Mouse (Mus musculus) heart, embryonic 16.5 days (tissue): Measurements from ENCODE around the gene Klf15. TPM values are rescaled to one million over a fixed set of nuclear protein-coding genes. Genes with fewer than 3 reads are reported as not detected.

Source experiments
- ATAC-seq: fragments of 200-750 bp; cut with Nextera tagmentation; replicated peaks from 2 replicates; pipeline ENCODE4 v1.8.0; 2017; ENCODE audit warnings: moderate number of reproducible peaks; ENCODE audit not compliant: insufficient read depth, low FRiP score; ENCODE audit errors: extremely low read depth
- H3K27ac ChIP-seq: fragments of 300-500 bp; sonication (generic); 2 replicates; pipeline ENCODE4 v1.5.1; 2014; ENCODE audit warnings: mild to moderate bottlenecking, low read length, control low read depth, moderate library complexity
- H3K27me3 ChIP-seq: fragments of 300-500 bp; sonication (generic); 2 replicates; pipeline ENCODE4 v1.6.1; 2014; ENCODE audit warnings: low read length, mixed read lengths; ENCODE audit not compliant: control insufficient read depth, insufficient read depth
- H3K36me3 ChIP-seq: fragments of 300-500 bp; sonication (generic); 2 replicates; pipeline ENCODE4 v1.6.1; 2014; ENCODE audit not compliant: control insufficient read depth, insufficient read depth
- H3K4me1 ChIP-seq: fragments of 300-500 bp; sonication (generic); 2 replicates; pipeline ENCODE4 v1.6.1; 2014; ENCODE audit warnings: low read length, mixed read lengths; ENCODE audit not compliant: control insufficient read depth, insufficient read depth
- H3K4me2 ChIP-seq: fragments of 300-500 bp; sonication (generic); 2 replicates; pipeline ENCODE4 v1.6.1; 2014; ENCODE audit warnings: low read depth, mild to moderate bottlenecking, control low read depth, low read length
- H3K4me3 ChIP-seq: fragments of 300-500 bp; sonication (generic); 2 replicates; pipeline ENCODE4 v1.5.1; 2014; ENCODE audit warnings: mild to moderate bottlenecking, control low read depth, low read length
- H3K9ac ChIP-seq: fragments of 300-500 bp; sonication (generic); 2 replicates; pipeline ENCODE4 v1.6.1; 2014; ENCODE audit warnings: low read length, control low read depth
- H3K9me3 ChIP-seq: fragments of 300-500 bp; sonication (generic); replicated peaks from 2 replicates; pipeline ENCODE4 v1.6.1; 2016; ENCODE audit warnings: low read length; ENCODE audit not compliant: control insufficient read depth
- WGBS: fragments of 180-500 bp; shearing (Covaris S2); extraction: QIAGEN DNeasy Blood & Tissue Kit; methylation state at CpG from one replicate; pipeline ENCODE4 v1.1.7; 2014; 5-methylcytosine and 5-hydroxymethylcytosine counted together
- polyA plus RNA-seq: library from polyadenylated mRNA; unstranded; fragments of >200 nt; fragmentation: Nextera tagmentation; extraction: Ambion mirVana; gene quantifications from 2 replicates; pipeline ENCODE4 v1.2.1, GENCODE M21; 2015

The Klf15 gene
- polyA plus RNA-seq, 1 experiment from 2014 or later: 28.2 TPM

GRCm38 (mm10) chr6:90436192-90436907 is 26.0 kb upstream of the Klf15 start:
- Histone ChIP-seq H3K4me3 (no peak overlapping the region), H3K9ac (no peak overlapping the region), H3K9me3 (0 out of 2 replicates have a peak, but pooled peaks cover 2% of the 10 kb centered on the region), H3K27ac (no peak overlapping the region), H3K36me3 (no peaks in the 10 kb centered on the region), H3K4me2 (no peak overlapping the region), H3K27me3 (no peaks in the 10 kb centered on the region), H3K4me1 (no peaks in the 10 kb centered on the region)
- whole genome bisulfite sequencing: 73% methylated on average over 10 of the region's 10 CpGs
- no peak for ATAC-seq

GRCm38 (mm10) chr6:90437041-90437440 is 25.3 kb upstream of the Klf15 start:
- no peak overlapping the region for H3K4me3 ChIP-seq
- no peak for ATAC-seq
- no peaks in the 10 kb centered on the region for H3K36me3 ChIP-seq
- H3K9me3 ChIP-seq: 0 out of 2 replicates have a peak, but pooled peaks cover 2% of the 10 kb centered on the region
- H3K9ac ChIP-seq: no peak overlapping the region
- H3K4me2 ChIP-seq: no peak overlapping the region
- no peak overlapping the region for H3K27ac ChIP-seq
- H3K4me1 ChIP-seq: no peaks in the 10 kb centered on the region
- H3K27me3 ChIP-seq: no peaks in the 10 kb centered on the region
- 79% methylated on average over 3 of the region's 3 CpGs for WGBS

DNA sequence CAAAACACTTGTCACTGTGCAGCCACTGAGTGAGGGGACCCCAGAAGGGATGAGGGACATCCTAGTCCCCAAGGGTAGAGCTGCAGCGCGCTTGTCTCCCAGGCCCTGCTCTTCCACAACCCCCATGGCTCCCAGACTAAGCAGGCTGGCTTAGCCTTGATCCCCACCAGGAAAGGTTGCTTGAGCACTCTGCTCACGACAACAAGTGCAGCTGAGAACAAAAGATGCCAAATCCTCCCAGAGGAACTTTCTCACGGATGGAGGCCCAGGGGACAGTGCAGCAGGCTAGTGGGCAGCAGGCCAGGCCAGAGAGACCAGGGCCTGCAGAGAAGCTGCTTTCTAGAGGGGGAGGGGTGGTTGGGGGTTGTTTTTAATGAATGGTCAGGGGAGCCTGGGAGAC is 15.5 kb upstream of the Klf15 start:
- 40% methylated on average over 4 of the region's 4 CpGs for WGBS
- no peaks in the 10 kb centered on the region for H3K36me3 ChIP-seq
- peaks cover 8% of the 10 kb centered on the region for H3K4me1 ChIP-seq
- no peaks in the 10 kb centered on the region for H3K27me3 ChIP-seq
- H3K9me3 ChIP-seq: no peaks in the 10 kb centered on the region
- H3K4me3 ChIP-seq: no peak overlapping the region
- no peak for ATAC-seq
- H3K4me2 ChIP-seq: no peak overlapping the region
- H3K9ac ChIP-seq: no peak overlapping the region
- no peak overlapping the region for H3K27ac ChIP-seq

GRCm38 (mm10) chr6:90450179-90450578 is 12.2 kb upstream of the Klf15 start:
- Histone ChIP-seq H3K27ac (no peak overlapping the region), H3K9me3 (no peaks in the 10 kb centered on the region), H3K4me2 (no peak overlapping the region), H3K4me3 (no peak overlapping the region), H3K36me3 (no peaks in the 10 kb centered on the region), H3K4me1 (peaks cover 8% of the 10 kb centered on the region), H3K27me3 (no peaks in the 10 kb centered on the region), H3K9ac (no peak overlapping the region)
- ATAC-seq: peak; percentile 58
- 14% methylated on average over 7 of the region's 7 CpGs for WGBS

DNA sequence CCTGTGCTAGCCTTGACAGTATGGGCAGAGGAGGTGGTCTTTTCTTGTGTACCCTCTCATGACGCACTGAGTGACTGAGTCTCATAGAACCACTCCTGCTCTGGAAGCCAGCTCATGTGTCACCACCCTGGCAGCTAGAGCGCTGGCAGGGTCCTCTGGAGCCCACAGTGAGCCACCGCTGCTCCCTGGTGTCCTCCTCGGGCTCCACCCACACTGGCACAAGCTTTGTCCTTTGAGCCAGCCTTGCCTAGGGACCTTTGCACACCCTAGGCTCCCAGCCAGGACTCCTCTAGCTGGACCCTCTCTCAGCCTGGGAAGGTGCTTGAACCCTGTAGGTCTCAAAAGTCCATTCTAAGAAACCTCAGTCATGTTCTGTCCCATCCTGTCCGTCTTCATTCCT is 11.7 kb upstream of the Klf15 start:
- ATAC-seq: peak; percentile 74
- Histone ChIP-seq H3K27me3 (no peaks in the 10 kb centered on the region), H3K9ac (no peak overlapping the region), H3K9me3 (no peaks in the 10 kb centered on the region), H3K4me2 (no peak overlapping the region), H3K4me3 (no peak overlapping the region), H3K36me3 (no peaks in the 10 kb centered on the region), H3K4me1 (peaks cover 8% of the 10 kb centered on the region), H3K27ac (no peak overlapping the region; the same call in 1 of the 2 replicates)
- WGBS: 46% methylated on average over 5 of the region's 5 CpGs

DNA sequence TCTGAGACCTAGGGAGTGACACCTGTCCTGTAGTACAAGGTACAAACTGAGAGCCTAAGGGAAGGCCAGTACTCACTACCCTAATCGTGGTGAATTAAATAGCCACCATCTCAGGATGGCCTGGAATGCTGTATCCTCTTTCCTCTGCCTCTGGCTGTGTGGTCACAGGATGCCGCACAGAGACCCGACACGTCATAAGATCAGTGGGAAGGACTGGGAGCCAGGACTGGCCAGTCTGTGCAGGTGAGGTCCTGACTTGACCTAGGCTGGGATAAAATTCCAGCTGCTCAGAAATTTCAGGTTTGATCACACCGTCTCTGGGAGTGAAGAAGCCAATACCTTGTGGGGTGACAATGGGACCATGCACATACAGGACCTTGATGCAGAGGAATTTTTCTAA is 10.9 kb upstream of the Klf15 start:
- 85% methylated on average over 5 of the region's 5 CpGs for WGBS
- Histone ChIP-seq H3K27me3 (no peaks in the 10 kb centered on the region), H3K27ac (no peak overlapping the region), H3K4me3 (no peak overlapping the region), H3K36me3 (no peaks in the 10 kb centered on the region), H3K4me2 (no peak overlapping the region), H3K9ac (no peak overlapping the region), H3K4me1 (peaks cover 8% of the 10 kb centered on the region), H3K9me3 (no peaks in the 10 kb centered on the region)
- ATAC-seq: no peak

DNA sequence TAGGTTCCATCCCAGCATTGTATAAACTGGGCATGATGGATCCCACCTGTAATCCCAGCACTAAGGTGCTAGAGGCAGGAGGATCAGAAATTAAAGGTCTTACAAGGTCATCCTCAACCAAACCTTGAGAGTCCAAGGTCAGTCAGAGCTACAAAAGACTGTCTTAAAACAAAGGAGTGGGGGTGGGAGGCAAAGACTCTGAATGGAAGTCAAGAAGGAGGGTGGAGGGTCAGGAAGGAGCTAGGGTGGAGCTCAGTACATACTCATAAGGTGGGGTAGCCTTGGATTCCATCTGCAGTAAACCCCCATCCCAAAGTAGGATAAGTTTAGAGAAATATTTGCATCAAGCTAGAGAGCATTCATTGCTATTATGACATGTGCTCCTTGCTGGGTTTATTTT is 9.8 kb upstream of the Klf15 start:
- Histone ChIP-seq H3K9me3 (no peaks in the 10 kb centered on the region), H3K27ac (no peak overlapping the region), H3K4me1 (peaks cover 8% of the 10 kb centered on the region), H3K27me3 (no peaks in the 10 kb centered on the region), H3K4me3 (no peak overlapping the region), H3K9ac (no peak overlapping the region), H3K36me3 (no peaks in the 10 kb centered on the region), H3K4me2 (no peak overlapping the region)
- no peak for ATAC-seq

GRCm38 (mm10) chr6:90453751-90454150 is 8.6 kb upstream of the Klf15 start:
- ATAC-seq: no peak
- WGBS: 85% methylated on average over 5 of the region's 5 CpGs
- peaks cover 8% of the 10 kb centered on the region for H3K4me1 ChIP-seq
- H3K27me3 ChIP-seq: no peaks in the 10 kb centered on the region
- H3K9me3 ChIP-seq: no peaks in the 10 kb centered on the region
- H3K9ac ChIP-seq: no peak overlapping the region
- H3K4me3 ChIP-seq: no peak overlapping the region
- H3K36me3 ChIP-seq: no peaks in the 10 kb centered on the region
- H3K4me2 ChIP-seq: no peak overlapping the region
- H3K27ac ChIP-seq: no peak overlapping the region

DNA sequence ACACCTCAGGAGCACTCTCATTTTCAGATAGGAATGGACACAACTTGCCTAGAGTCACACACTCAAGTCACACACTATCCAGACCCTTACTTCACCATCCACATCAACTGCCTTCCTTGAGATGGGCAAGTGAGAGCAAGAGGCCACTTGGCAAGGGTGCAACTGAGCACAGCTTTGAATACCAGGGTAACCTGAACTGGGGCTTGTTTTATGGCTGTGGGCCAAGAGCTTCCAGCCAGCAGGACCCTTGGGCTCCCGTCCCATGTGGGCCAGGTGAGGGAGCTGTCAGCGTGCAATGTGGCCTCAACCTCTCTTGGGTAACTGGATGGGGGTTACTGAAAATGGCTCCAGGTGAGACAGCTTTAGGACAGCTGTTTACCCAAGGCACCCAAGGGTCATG is 5.0 kb upstream of the Klf15 start:
- no peak overlapping the region for H3K9ac ChIP-seq
- H3K4me2 ChIP-seq: no peak overlapping the region
- peaks cover 12% of the 10 kb centered on the region; the same call in 1 of the 2 replicates for H3K27me3 ChIP-seq
- no peaks in the 10 kb centered on the region for H3K4me1 ChIP-seq
- no peak overlapping the region for H3K27ac ChIP-seq
- no peaks in the 10 kb centered on the region for H3K36me3 ChIP-seq
- ATAC-seq: no peak
- no peak overlapping the region for H3K4me3 ChIP-seq
- no peaks in the 10 kb centered on the region for H3K9me3 ChIP-seq
- 79% methylated on average over 2 of the region's 2 CpGs for WGBS
